Mouse (Mus musculus): ENCODE results near the gene Smim23. TPM values are rescaled to one million over a fixed set of nuclear protein-coding genes. Genes with fewer than 3 reads are reported as not detected.

Gene Smim23
- polyA plus RNA-seq (2015; fragmentation: Nextera tagmentation; extraction: Ambion mirVana): not detected in 2 replicates

- WGBS: 86% methylated on average over 1 of the region's 1 CpGs
- H3K4me1 ChIP-seq: no peaks in the 10 kb centered on the region
- no peaks in the 10 kb centered on the region for H3K9me3 ChIP-seq (replicated peaks)
Observed at GRCm38 (mm10) chr11:32824505-32824904, at the start of gene Smim23. Gene Smim23 (minus strand): TSS chr11:32824605.

GRCm38 (mm10) chr11:32868619-32869383 is 44.4 kb upstream of the Smim23 start:
- WGBS: 74% methylated on average over 10 of the region's 10 CpGs
- H3K4me1 ChIP-seq: peaks cover 21% of the 10 kb centered on the region
- no peaks in the 10 kb centered on the region for H3K9me3 ChIP-seq (replicated peaks)
- no peak overlapping the region for H3K27ac ChIP-seq (replicated peaks)
- ATAC-seq (ENCODE audit: insufficient number of reproducible peaks, low FRiP score, low TSS enrichment, low read depth): no peak
- no peaks in the 10 kb centered on the region for H3K36me3 ChIP-seq
- no peak overlapping the region for H3K4me3 ChIP-seq (replicated peaks)
- H3K9ac ChIP-seq: no peak overlapping the region
- H3K27me3 ChIP-seq: 0 out of 2 replicates have a peak, but pooled peaks cover 2% of the 10 kb centered on the region
- H3K4me2 ChIP-seq (replicated peaks): no peak overlapping the region

More at GRCm38 (mm10) chr11:32824505-32824904, at the start of gene Smim23:
- H3K36me3 ChIP-seq: no peaks in the 10 kb centered on the region
- peaks cover 8% of the 10 kb centered on the region; the same call in 1 of the 2 replicates for H3K27me3 ChIP-seq
- no peak within 1 kb of the TSS for H3K4me2 ChIP-seq (replicated peaks)
- H3K27ac ChIP-seq (replicated peaks): no peak within 1 kb of the TSS
- H3K9ac ChIP-seq: no peak within 1 kb of the TSS
- no peak for ATAC-seq (ENCODE audit: insufficient number of reproducible peaks, low FRiP score, low TSS enrichment, low read depth)
- no peak within 1 kb of the TSS for H3K4me3 ChIP-seq (replicated peaks)

GRCm38 (mm10) chr11:32864615-32865014 is 40.2 kb upstream of the Smim23 start:
- ATAC-seq (ENCODE audit: insufficient number of reproducible peaks, low FRiP score, low TSS enrichment, low read depth): no peak
- 82% methylated on average over 5 of the region's 5 CpGs for WGBS
- 0 out of 2 replicates have a peak, but pooled peaks cover 2% of the 10 kb centered on the region for H3K27me3 ChIP-seq

DNA sequence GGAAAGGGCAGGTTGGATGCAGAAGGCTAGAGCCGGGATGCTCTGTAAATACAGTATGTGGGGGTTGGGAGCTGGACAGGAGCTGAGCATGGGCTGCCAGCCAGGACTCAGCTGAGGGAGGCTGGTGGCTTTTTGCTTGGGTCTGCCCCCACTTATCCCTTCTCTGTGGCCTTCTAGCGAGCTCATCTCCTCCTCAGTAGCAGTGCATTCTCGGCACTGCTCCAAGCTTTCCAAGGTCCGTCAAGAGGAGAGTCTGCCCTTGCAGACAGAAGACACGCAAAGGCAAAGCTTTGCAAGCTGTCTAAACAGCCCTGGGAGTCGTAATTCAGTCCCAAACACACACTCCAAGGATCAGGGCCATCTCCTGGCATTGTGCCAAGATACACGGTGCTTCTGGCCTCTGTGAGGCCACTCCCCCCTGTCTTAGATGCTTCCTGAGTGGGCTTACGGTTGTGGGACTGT is 33.0 kb upstream of the Smim23 start:
- no peak overlapping the region for H3K27ac ChIP-seq (replicated peaks)
- WGBS: 20% methylated on average over 8 of the region's 8 CpGs
- no peak for ATAC-seq (ENCODE audit: insufficient number of reproducible peaks, low FRiP score, low TSS enrichment, low read depth)

More at GRCm38 (mm10) chr11:32864615-32865014, 40.2 kb upstream of the Smim23 start:
- Histone ChIP-seq H3K4me2 (replicated peaks) (no peak overlapping the region), H3K9ac (no peak overlapping the region), H3K9me3 (replicated peaks) (no peaks in the 10 kb centered on the region), H3K27ac (replicated peaks) (no peak overlapping the region), H3K4me1 (peaks cover 21% of the 10 kb centered on the region), H3K36me3 (no peaks in the 10 kb centered on the region), H3K4me3 (replicated peaks) (no peak overlapping the region)

GRCm38 (mm10) chr11:32846682-32847222 is 22.3 kb upstream of the Smim23 start:
- Histone ChIP-seq H3K4me2 (replicated peaks) (no peak overlapping the region), H3K4me1 (peaks cover 9% of the 10 kb centered on the region; the same call in 1 of the 2 replicates), H3K27me3 (no peaks in the 10 kb centered on the region), H3K27ac (replicated peaks) (peak overlapping the region; percentile 18), H3K4me3 (replicated peaks) (no peak overlapping the region), H3K36me3 (no peaks in the 10 kb centered on the region), H3K9ac (no peak overlapping the region), H3K9me3 (replicated peaks) (no peaks in the 10 kb centered on the region)
- WGBS: 26% methylated on average over 20 of the region's 20 CpGs
- ATAC-seq (ENCODE audit: insufficient number of reproducible peaks, low FRiP score, low TSS enrichment, low read depth): peak; percentile 70; the same call in 1 of the 2 replicates

More for the DNA sequence above, 33.0 kb upstream of the Smim23 start:
- H3K4me2 ChIP-seq (replicated peaks): no peak overlapping the region
- no peaks in the 10 kb centered on the region for H3K36me3 ChIP-seq
- H3K9ac ChIP-seq: no peak overlapping the region
- no peaks in the 10 kb centered on the region for H3K9me3 ChIP-seq (replicated peaks)
- peaks cover 6% of the 10 kb centered on the region for H3K4me1 ChIP-seq
- no peaks in the 10 kb centered on the region for H3K27me3 ChIP-seq
- H3K4me3 ChIP-seq (replicated peaks): no peak overlapping the region

DNA sequence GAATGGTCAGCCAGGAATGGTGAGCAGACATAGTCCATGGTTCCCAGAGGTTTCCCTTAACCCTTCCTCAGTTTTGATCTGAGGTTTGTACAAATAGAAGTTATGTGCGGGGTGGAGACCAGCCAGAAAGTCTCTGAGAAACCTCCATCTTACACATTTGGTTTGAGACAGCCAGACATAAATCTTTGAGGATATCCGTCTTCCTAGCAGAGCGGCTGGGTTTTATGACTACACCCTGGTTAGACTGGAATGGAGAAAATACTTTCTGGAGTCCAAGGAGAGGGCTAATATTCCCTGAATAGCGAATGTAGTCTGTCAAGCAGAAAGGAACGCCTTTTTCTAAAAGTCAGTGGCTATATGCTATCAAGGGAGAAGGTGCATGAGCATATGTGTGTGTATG is 16.8 kb upstream of the Smim23 start:
- WGBS: 74% methylated on average over 5 of the region's 5 CpGs
- Histone ChIP-seq H3K4me1 (peaks cover 2% of the 10 kb centered on the region; the same call in 1 of the 2 replicates), H3K36me3 (no peaks in the 10 kb centered on the region), H3K9ac (no peak overlapping the region), H3K9me3 (replicated peaks) (no peaks in the 10 kb centered on the region), H3K27ac (replicated peaks) (no peak overlapping the region), H3K27me3 (no peaks in the 10 kb centered on the region), H3K4me2 (replicated peaks) (no peak overlapping the region), H3K4me3 (replicated peaks) (no peak overlapping the region)
- no peak for ATAC-seq (ENCODE audit: insufficient number of reproducible peaks, low FRiP score, low TSS enrichment, low read depth)

- Histone ChIP-seq H3K4me1 (no peaks in the 10 kb centered on the region), H3K9me3 (replicated peaks) (no peaks in the 10 kb centered on the region), H3K4me3 (replicated peaks) (no peak overlapping the region), H3K4me2 (replicated peaks) (no peak overlapping the region), H3K36me3 (no peaks in the 10 kb centered on the region), H3K27ac (replicated peaks) (no peak overlapping the region), H3K9ac (no peak overlapping the region), H3K27me3 (0 out of 2 replicates have a peak, but pooled peaks cover 2% of the 10 kb centered on the region)
- ATAC-seq (ENCODE audit: insufficient number of reproducible peaks, low FRiP score, low TSS enrichment, low read depth): peak; percentile 34; the same call in 1 of the 2 replicates
- WGBS: 44% methylated on average over 9 of the region's 9 CpGs
Observed at GRCm38 (mm10) chr11:32840256-32840655, 15.9 kb upstream of the Smim23 start.

DNA sequence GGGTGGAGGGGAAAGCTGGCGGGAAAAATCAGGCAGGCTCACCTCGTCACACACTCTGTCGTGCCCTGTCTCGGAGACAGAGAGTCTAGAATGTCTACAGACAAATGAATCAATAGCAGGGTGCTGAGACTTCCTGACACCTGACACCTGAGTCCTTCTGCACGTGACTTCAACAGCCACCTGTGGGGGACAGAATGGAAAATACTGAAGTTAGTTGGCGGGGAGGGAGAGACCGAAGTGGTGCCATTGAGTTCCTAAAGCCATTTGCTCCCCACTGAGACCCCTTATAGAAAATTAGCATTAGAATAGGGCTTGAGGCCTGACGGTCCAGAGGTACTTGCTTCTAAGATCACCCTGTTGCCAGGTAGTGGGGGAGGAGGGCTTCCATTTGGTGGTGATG is 10.6 kb upstream of the Smim23 start:
- 23% methylated on average over 8 of the region's 8 CpGs for WGBS

DNA sequence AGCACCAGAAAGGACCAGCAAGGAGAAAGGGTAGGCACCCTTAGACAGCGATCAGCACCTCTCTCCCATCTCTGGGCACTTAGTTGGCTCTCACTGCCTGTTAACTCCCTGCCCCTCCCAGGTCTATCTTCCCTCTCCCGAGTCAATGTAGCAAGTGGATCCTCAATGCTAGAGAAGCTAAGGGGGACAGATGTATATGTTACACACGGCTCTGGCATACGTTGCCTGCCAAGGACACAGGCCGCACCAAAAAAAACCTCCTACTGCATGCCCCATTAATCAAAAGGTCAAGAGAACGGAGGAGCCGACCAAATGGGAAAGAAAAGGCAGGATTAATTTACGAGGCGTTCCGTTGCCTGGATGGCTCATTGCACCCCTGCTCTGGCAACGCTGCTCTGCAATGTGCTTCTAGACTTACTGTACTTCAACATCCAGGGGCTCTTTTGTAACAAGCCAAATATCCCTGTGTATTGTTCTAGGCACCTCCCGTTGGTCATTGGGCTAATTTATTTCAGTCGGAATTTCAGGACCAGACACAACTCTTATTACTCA is 10.0 kb upstream of the Smim23 start:
- H3K27ac ChIP-seq (replicated peaks): no peak overlapping the region
- no peaks in the 10 kb centered on the region for H3K36me3 ChIP-seq
- no peak for ATAC-seq (ENCODE audit: insufficient number of reproducible peaks, low FRiP score, low TSS enrichment, low read depth)
- 0 out of 2 replicates have a peak, but pooled peaks cover 3% of the 10 kb centered on the region for H3K27me3 ChIP-seq
- H3K4me3 ChIP-seq (replicated peaks): no peak overlapping the region
- 45% methylated on average over 13 of the region's 13 CpGs for WGBS
- no peaks in the 10 kb centered on the region for H3K9me3 ChIP-seq (replicated peaks)
- no peak overlapping the region for H3K9ac ChIP-seq
- H3K4me1 ChIP-seq: no peaks in the 10 kb centered on the region
- no peak overlapping the region for H3K4me2 ChIP-seq (replicated peaks)

More for the DNA sequence above, 10.6 kb upstream of the Smim23 start:
- Histone ChIP-seq H3K27ac (replicated peaks) (no peak overlapping the region), H3K4me2 (replicated peaks) (no peak overlapping the region), H3K9me3 (replicated peaks) (no peaks in the 10 kb centered on the region), H3K4me3 (replicated peaks) (no peak overlapping the region), H3K36me3 (no peaks in the 10 kb centered on the region), H3K4me1 (no peaks in the 10 kb centered on the region), H3K27me3 (0 out of 2 replicates have a peak, but pooled peaks cover 3% of the 10 kb centered on the region), H3K9ac (no peak overlapping the region)
- no peak for ATAC-seq (ENCODE audit: insufficient number of reproducible peaks, low FRiP score, low TSS enrichment, low read depth)

- 86% methylated on average over 12 of the region's 12 CpGs for WGBS
Observed at GRCm38 (mm10) chr11:32817566-32817965, 6.8 kb downstream of the Smim23 start.

GRCm38 (mm10) chr11:32814286-32814685 is 10.1 kb downstream of the Smim23 start:
- WGBS: 84% methylated on average over 8 of the region's 8 CpGs
- no peaks in the 10 kb centered on the region for H3K9me3 ChIP-seq (replicated peaks)
- no peak for ATAC-seq (ENCODE audit: insufficient number of reproducible peaks, low FRiP score, low TSS enrichment, low read depth)
- no peaks in the 10 kb centered on the region for H3K4me1 ChIP-seq
- H3K27me3 ChIP-seq: no peaks in the 10 kb centered on the region
- H3K36me3 ChIP-seq: no peaks in the 10 kb centered on the region
- H3K27ac ChIP-seq (replicated peaks): no peak overlapping the region
- H3K4me2 ChIP-seq (replicated peaks): no peak overlapping the region
- no peak overlapping the region for H3K4me3 ChIP-seq (replicated peaks)
- no peak overlapping the region for H3K9ac ChIP-seq

More at GRCm38 (mm10) chr11:32817566-32817965, 6.8 kb downstream of the Smim23 start:
- Histone ChIP-seq H3K9ac (no peak overlapping the region), H3K27ac (replicated peaks) (no peak overlapping the region), H3K27me3 (peaks cover 8% of the 10 kb centered on the region; the same call in 1 of the 2 replicates), H3K4me3 (replicated peaks) (no peak overlapping the region), H3K4me2 (replicated peaks) (no peak overlapping the region), H3K4me1 (no peaks in the 10 kb centered on the region), H3K9me3 (replicated peaks) (no peaks in the 10 kb centered on the region), H3K36me3 (no peaks in the 10 kb centered on the region)
- ATAC-seq (ENCODE audit: insufficient number of reproducible peaks, low FRiP score, low TSS enrichment, low read depth): no peak

Measured in embryonic facial prominence, embryonic 15.5 days (tissue).